Mouse (Mus musculus): ENCODE measurements around the gene Nmnat3.

Gene Nmnat3

GRCm38 (mm10) chr9:98418346-98418745 is 131.1 kb downstream of the Nmnat3 start:
- no peak for DNase-seq (ENCODE audit: low read depth, low spot score)

DNA sequence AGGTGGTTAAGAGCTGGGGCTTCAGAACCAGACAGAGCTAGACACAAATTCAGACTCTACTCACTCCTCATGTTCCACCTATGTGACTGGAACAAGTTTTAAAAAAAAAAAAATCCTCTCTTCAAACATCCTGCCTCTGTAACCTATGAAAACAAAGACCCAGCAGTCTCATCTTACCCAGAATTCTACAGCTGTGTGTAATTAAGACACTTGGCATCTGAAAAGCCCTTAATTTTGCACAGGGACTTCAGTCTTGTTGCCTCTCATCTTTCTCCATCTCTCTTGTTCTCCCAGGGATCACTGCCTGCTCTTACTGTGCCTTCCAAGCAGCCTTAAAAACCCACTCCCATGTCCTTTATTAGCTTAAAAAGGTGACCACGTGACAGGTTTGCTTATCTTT is 133.4 kb downstream of the Nmnat3 start:
- DNase-seq (ENCODE audit: low read depth, low spot score), result no peak

DNA sequence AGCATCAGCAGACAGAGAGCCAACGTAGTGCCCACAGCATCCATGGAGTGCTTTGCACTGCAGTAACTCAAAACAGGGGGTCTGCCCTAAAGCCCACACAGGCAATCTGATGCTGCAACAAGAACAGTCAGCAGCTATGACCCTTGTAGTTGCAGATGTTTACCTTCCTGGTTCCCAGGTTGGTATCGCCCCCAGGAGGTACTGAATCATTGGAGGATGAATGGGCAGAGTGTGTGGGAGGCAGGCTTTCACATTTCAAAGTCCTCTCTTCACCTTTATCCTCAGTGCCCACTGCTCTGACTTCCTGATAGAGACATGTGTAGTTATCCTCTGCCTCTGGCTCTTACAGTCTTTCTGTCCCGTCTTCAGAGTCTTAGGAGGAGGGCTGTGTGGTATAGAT is 134.7 kb downstream of the Nmnat3 start:
- DNase-seq (ENCODE audit: low read depth, low spot score), result no peak

- DNase-seq (ENCODE audit: low read depth, low spot score), result no peak
Measured at GRCm38 (mm10) chr9:98422656-98423055, 135.4 kb downstream of the Nmnat3 start, which contains the start of gene Rbp1. Gene Rbp1, plus strand, starts transcription at chr9:98422961.

DNA sequence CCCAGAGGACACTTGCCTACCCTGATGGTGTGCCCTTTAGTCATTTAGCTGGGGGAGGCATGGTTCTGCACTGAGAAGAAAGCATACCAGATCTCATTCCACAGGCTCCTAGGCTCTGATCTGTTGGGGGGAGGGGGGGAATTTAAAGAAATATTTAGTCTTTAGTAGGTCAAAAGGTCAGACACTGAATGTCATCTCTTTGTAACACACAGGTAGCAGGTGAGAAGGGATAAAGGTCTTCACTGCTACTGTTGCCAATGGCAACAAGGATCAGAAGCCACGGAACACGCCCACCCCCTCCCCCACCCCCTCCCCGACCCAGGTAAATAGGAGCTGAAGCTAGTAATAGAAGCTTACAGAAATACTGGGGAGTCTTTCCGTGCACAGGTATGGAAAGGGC is 136.5 kb downstream of the Nmnat3 start:
- no peak for DNase-seq (ENCODE audit: low read depth, low spot score)

DNA sequence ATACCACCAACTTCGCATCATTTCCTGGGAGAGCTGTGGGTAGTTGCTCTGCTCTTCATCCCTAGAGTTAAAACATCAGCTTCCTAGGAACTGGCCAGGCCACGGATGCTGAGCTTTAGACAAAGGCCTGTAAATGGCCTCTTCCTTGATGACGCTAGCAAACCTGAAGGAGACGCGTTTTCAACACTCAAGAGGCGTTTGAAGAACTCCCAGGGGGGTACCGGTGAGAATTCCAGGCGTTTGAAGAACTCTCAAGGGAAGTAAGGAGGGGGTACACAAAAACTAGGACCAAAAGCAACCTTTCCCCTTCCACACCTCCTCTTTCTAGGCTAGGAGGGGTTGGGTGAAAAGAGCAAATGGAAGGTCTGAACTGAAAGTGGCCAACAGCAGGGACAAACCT is 137.1 kb downstream of the Nmnat3 start:
- DNase-seq (ENCODE audit: low read depth, low spot score), result no peak

- DNase-seq (ENCODE audit: low read depth, low spot score), result no peak
Measured at GRCm38 (mm10) chr9:98424725-98425210, 137.5 kb downstream of the Nmnat3 start.

GRCm38 (mm10) chr9:98425351-98425880 is 138.2 kb downstream of the Nmnat3 start:
- no peak for DNase-seq (ENCODE audit: low read depth, low spot score)

- DNase-seq (ENCODE audit: low read depth, low spot score), result no peak
Measured at GRCm38 (mm10) chr9:98427906-98428517, 140.8 kb downstream of the Nmnat3 start.

DNA sequence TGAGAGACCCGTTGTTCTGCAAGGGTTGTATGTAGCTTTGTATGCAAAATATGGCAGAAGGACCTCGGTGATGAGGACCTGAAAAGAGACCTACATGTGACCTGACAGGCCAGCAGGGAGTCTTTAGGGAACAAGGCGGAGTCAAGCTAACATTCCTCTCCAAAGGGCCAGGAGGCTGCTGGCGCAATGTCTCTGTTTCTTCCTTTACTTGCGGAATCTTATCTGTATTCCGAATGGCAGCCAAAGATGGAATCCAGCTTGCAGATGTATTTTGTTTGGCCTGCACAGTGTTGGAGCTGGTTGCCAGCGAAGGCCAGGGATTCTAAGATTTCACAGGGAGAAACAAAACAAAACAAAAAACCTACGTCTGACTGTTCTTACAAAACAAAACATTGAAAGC is 141.5 kb downstream of the Nmnat3 start:
- no peak for DNase-seq (ENCODE audit: low read depth, low spot score)

GRCm38 (mm10) chr9:98429806-98430205 is 142.6 kb downstream of the Nmnat3 start:
- no peak for DNase-seq (ENCODE audit: low read depth, low spot score)

- no peak for DNase-seq (ENCODE audit: low read depth, low spot score)
Measured at GRCm38 (mm10) chr9:98430528-98430927, 143.3 kb downstream of the Nmnat3 start.

- no peak for DNase-seq (ENCODE audit: low read depth, low spot score)
Measured at GRCm38 (mm10) chr9:98433021-98433420, 145.8 kb downstream of the Nmnat3 start.

DNA sequence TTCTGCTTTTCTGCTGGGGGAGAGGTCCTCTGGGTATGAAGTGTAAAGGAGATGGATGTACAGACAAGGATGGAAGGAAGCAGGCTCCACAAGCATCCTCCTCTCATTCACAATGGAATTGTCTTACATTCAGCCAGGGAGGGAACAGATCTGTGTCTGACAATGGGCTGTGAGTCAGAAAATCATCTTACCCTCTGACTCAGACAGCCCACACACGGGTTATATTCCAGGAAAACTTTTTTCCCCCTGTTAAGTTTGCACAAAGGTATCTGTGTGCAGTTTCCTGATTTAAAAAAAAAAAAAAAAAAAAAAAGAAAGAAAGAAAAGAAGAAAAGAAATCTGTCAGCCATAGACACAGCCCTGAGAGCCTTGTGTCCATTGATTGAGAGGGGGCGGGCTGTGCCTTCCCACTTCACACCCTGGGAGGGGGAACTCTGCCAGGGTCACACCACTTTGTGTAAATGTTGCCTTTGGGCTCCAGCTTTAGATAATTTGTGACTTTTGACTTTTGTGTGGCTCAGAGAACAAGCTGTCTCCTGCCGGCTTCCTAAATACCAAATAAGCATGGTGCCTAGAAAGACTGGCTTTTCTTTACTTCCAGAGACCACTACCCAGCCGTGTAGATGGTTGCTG is 146.8 kb downstream of the Nmnat3 start:
- DNase-seq (ENCODE audit: low read depth, low spot score), result no peak

GRCm38 (mm10) chr9:98437819-98438218 is 150.6 kb downstream of the Nmnat3 start:
- no peak for DNase-seq (ENCODE audit: low read depth, low spot score)

- DNase-seq (ENCODE audit: low read depth, low spot score), result no peak
Measured at GRCm38 (mm10) chr9:98439091-98439490, 151.9 kb downstream of the Nmnat3 start.

- peak; percentile 20 for DNase-seq (ENCODE audit: low read depth, low spot score)
Measured at GRCm38 (mm10) chr9:98442638-98443037, 155.4 kb downstream of the Nmnat3 start.

DNA sequence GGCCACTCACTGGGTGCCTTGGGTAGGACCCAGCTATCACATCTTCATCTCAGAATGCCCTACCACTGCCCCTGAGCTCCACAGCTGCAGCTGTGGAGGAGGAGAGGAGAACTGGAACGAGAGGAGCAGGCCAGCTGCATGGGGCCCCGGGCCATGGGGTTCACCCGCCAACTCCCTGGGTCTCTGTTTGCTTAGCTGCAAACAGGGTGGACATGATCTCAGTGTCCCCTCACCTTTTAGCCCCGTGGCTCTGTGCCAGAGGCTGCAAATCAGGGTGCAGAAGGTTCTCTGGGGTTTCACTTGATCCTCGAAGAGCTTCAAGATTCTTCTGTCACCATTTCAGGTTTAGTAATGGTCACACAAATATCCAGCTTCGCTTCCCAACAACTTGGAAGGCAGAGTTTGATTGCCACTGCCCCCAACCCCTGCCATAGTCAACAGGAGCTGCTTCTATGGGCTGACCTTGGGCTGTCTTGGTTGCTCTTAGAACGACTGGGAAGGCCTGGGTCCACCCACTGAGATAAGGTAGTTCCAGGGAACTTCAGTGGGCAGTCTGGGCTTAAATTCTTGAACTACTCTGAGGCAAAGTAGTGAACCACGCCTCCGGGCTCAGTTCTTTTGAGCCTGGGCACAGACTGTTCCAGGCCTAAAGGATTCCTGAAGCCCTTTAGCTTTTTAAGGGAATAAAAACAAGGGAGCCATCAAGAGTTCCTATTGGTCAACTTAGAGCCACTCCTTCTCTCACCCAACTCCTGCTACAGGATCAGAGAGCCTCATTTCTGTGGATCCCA is 158.3 kb downstream of the Nmnat3 start:
- DNase-seq (ENCODE audit: low read depth, low spot score), result no peak

DNA sequence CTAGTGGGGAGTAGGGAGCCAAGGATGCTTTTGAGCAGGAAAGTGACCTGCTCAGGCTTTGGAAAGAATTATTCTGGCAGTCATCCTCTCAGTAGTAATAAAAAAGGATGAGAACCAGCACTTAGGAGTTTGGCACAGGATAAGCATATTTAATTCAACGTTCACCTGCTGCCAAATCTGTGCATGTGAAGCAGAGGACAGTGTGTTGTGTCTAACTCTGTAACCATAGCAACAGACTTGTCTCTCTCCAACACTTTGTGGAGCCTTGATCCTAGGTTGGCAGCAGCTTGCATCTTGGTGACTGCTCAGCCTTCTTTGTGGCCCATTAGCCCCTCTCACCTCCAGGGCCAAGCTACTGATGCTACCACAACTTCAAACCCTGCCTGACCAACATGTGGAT is 163.7 kb downstream of the Nmnat3 start:
- DNase-seq (ENCODE audit: low read depth, low spot score), result no peak

GRCm38 (mm10) chr9:98466709-98467108 is 179.5 kb downstream of the Nmnat3 start:
- DNase-seq (ENCODE audit: low read depth, low spot score), result no peak
